Mouse (Mus musculus) spleen, adult 2 months (tissue): Measurements from ENCODE around the gene Polr1a.
A peak's percentile ranks its signal among the peaks of the same experiment; 100 is the strongest.

Experiments
- CTCF ChIP-seq: fragments of 200-500 bp; IDR thresholded peaks from 2 replicates; pipeline ENCODE4 v1.5.1; 2011; ENCODE audit warnings: mild to moderate bottlenecking, inconsistent platforms; ENCODE audit not compliant: insufficient read depth, insufficient read length, insufficient replicate concordance; ENCODE audit errors: extremely low read depth
- POLR2A ChIP-seq: fragments of 200-500 bp; IDR thresholded peaks from 2 replicates; pipeline ENCODE4 v1.6.1; 2011; ENCODE audit warnings: low read depth, low read length, inconsistent platforms

- no peak for TF ChIP-seq CTCF
- TF ChIP-seq POLR2A: peak; percentile 76
Measured at GRCm38 (mm10) chr6:71908481-71909381, at the start of gene Polr1a, which contains the start of gene Ptcd3.
